Mouse (Mus musculus) testis, adult 2 months (tissue): Measurements from ENCODE around the gene Slc7a14. TPM values are rescaled to one million over a fixed set of nuclear protein-coding genes. Genes with fewer than 3 reads are reported as not detected.
"Not testable (repeated sequence)": the region's sequence is repeated elsewhere in the genome, so short reads cannot be mapped to it uniquely, and the experiment has no call there.

Experiments
- H3K27ac ChIP-seq: fragments of 200-500 bp; 2 replicates; pipeline ENCODE4 v1.5.1; 2012; ENCODE audit warnings: low read depth, low read length; ENCODE audit not compliant: control insufficient read depth, insufficient read depth
- H3K27me3 ChIP-seq: fragments of 200-500 bp; 2 replicates; pipeline ENCODE4 v1.6.1; 2012; ENCODE audit warnings: mild to moderate bottlenecking, low read length, moderate library complexity; ENCODE audit not compliant: control insufficient read depth, insufficient read depth
- H3K36me3 ChIP-seq: fragments of 200-500 bp; 2 replicates; pipeline ENCODE4 v1.6.1; 2012; ENCODE audit warnings: mild to moderate bottlenecking, low read length; ENCODE audit not compliant: control insufficient read depth, insufficient read depth
- H3K4me1 ChIP-seq: fragments of 200-500 bp; 2 replicates; pipeline ENCODE4 v1.6.1; 2012; ENCODE audit warnings: low read length; ENCODE audit not compliant: control insufficient read depth, insufficient read depth
- H3K4me3 ChIP-seq: fragments of 200-500 bp; 2 replicates; pipeline ENCODE4 v1.5.1; 2012; ENCODE audit warnings: low read depth, mild to moderate bottlenecking, low read length, moderate library complexity, mixed read lengths; ENCODE audit not compliant: control insufficient read depth
- CTCF ChIP-seq: fragments of 200-500 bp; IDR thresholded peaks from 2 replicates; pipeline ENCODE4 v1.5.1; 2012; ENCODE audit warnings: low read depth, mild to moderate bottlenecking, inconsistent platforms, low read length, moderate library complexity; ENCODE audit not compliant: control insufficient read depth, insufficient read depth, insufficient replicate concordance
- POLR2A ChIP-seq: fragments of 200-500 bp; IDR thresholded peaks from 2 replicates; pipeline ENCODE4 v1.6.1; 2012; ENCODE audit warnings: low read depth, mild to moderate bottlenecking, inconsistent platforms, low read length, moderate library complexity; ENCODE audit not compliant: control insufficient read depth
- polyA plus RNA-seq: library from polyadenylated mRNA; depleted of rRNA; stranded (reverse); fragments of >200 nt; gene quantifications from 2 replicates; pipeline ENCODE4 v1.2.3, GENCODE M21; 2012

The Slc7a14 gene
- polyA plus RNA-seq, 1 experiment = 4.2 TPM

DNA sequence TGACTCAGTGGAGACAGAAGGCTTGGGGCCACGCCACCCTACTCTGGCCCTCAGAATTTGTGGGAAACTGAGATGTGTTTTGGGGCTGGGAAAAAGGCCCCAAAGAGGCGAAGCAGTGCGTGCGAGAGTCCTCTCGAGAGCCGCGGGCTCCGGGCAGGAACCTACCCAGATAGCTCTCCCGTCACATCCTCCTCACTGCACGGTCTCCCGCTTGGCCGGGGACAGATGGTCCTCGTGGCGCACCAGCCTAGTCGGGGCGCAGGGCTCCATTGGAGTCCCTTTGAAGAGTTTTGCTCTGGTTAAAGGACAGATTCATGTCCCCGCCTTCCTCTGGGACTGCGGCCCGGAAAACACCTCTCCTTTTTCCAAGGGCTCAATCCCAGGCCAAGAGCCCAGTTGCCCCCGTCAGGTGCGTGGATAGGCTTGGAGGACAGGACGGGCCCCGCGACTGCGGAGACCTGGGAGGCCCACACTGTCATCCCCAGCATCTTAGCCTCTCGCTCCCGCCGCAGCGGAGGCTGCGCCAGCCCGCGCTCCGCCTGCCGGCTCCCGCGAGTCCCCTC is 726 bp downstream of the Slc7a14 start:
- 0 out of 2 replicates have a peak overlapping the region, but pooled peaks have one; percentile 3 for H3K4me3 ChIP-seq
- no peaks in the 10 kb centered on the region for H3K36me3 ChIP-seq
- no peak overlapping the region for H3K27ac ChIP-seq
- H3K4me1 ChIP-seq = peaks cover 5% of the 10 kb centered on the region
- TF ChIP-seq POLR2A (no peak), CTCF (no peak)
- H3K27me3 ChIP-seq = no peaks in the 10 kb centered on the region

DNA sequence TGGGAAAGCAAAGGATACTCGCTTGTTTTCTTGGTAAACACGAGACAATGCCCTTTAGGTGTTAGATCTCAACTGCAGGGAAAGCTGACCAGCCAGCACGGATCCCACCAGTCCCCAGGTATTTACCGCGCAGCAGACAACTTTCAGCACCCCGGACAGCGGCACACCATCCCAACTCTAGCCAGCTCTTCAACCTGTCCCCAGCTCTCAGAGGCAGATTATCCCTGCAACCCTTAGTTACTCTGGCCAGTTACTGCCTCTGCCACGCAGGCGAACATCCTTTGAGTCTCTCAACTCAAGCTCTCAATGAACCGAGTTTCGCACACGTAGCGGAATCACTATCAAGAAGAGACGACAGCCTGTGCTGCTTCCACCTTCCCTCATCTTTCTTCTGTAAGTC is 1.3 kb downstream of the Slc7a14 start:
- Histone ChIP-seq H3K4me3 (no peak overlapping the region), H3K27me3 (no peaks in the 10 kb centered on the region), H3K36me3 (no peaks in the 10 kb centered on the region), H3K27ac (no peak overlapping the region), H3K4me1 (peaks cover 5% of the 10 kb centered on the region)
- TF ChIP-seq POLR2A (no peak), CTCF (no peak)

DNA sequence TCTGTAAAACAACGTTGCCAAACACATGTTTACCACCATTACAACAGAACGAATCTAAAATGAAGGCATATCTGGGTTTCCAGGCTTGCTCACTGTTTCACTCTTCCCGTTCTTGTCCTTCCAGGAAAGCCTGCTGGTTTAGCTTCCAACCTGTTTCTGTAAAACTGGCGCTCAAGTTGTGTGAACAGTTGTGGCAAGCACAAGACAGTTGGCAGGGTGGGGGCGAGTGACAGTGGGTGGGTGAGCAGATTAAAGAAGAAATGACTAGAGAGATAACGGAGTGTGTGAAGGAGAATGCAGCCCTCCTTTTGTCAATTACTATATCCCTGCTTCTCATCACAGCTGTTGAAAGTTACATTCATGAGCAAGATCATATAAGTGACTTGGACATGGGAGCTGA is 2.2 kb downstream of the Slc7a14 start:
- Histone ChIP-seq H3K4me1 (peaks cover 5% of the 10 kb centered on the region), H3K4me3 (no peak overlapping the region)
- TF ChIP-seq CTCF (no peak), POLR2A (no peak)

DNA sequence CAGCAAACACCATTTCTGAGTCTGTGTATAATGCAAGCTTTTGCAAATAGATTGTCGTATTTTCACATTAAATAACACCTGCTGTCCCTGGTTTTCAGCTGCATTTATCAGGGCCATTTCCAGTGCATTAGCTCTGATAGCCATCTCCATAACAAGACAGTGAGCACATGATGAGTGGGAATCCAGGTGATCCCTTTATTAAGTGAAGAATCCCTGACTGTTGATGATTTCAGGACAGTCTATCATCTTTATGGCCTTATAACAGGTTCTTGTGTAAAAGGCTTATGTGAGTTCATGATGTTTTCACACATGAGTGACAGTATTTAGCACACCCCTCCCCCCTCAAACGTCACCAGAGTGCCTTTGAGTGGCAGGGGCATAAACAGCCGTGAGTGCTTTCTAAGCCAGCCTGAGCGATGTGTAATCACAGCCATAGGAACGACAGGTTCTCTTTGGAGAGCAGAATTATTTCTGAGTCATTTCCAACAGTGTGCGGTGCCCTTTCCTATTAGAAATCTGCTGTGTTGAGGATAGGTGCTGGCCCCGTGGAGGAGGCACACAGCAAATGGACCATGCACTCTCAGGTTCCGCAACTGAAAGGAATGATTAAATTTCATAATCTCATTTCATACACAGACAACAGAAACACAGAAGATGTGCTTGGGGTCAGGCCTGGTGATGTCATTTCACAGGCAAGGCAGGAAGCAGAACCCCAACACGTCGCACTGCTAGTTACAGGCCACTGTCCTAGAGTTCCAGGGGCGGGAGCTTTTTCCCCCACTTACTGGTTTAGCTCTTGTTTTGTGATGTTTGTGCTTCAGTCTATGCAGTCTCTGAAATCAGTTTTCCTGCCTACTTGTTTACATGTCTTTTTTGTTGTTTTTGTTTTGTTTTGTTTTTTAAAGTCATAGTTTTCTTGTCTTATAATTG is 18.2 kb downstream of the Slc7a14 start:
- no peak overlapping the region for H3K4me3 ChIP-seq
- H3K27ac ChIP-seq = no peak overlapping the region
- H3K36me3 ChIP-seq = no peaks in the 10 kb centered on the region
- H3K27me3 ChIP-seq = no peaks in the 10 kb centered on the region
- TF ChIP-seq POLR2A (no peak), CTCF (no peak)
- H3K4me1 ChIP-seq = no peaks in the 10 kb centered on the region

More for the DNA sequence above, 2.2 kb downstream of the Slc7a14 start:
- no peaks in the 10 kb centered on the region for H3K27me3 ChIP-seq
- H3K36me3 ChIP-seq = no peaks in the 10 kb centered on the region
- no peak overlapping the region for H3K27ac ChIP-seq

DNA sequence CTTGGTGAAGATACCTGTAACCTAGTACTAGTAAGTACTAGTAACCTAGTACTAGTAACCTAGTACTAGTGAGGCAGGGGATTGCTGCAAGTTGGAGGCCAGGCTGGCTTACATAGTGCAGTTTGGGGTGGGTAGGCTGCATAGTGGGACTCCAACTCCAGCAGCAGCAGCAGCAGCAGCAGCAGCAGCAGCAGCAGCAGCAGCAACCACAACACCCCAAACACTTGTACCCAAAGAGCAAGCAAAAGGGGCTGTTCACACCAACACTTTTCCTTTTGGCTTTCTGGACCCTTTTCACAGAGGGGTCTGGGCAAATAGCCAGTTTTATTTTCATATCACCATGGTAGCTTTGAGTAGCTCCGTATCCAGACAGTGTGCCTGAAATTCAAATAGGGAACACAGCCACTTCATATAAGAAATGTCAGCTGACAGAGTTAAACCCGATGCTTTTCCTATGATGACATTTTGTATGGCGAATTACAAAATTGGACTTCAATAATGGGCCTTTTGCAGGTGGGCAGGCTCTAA is 22.7 kb downstream of the Slc7a14 start:
- no peaks in the 10 kb centered on the region for H3K36me3 ChIP-seq
- no peak overlapping the region for H3K27ac ChIP-seq
- no peaks in the 10 kb centered on the region for H3K4me1 ChIP-seq
- TF ChIP-seq CTCF (no peak), POLR2A (no peak)
- no peaks in the 10 kb centered on the region for H3K27me3 ChIP-seq
- no peak overlapping the region for H3K4me3 ChIP-seq

DNA sequence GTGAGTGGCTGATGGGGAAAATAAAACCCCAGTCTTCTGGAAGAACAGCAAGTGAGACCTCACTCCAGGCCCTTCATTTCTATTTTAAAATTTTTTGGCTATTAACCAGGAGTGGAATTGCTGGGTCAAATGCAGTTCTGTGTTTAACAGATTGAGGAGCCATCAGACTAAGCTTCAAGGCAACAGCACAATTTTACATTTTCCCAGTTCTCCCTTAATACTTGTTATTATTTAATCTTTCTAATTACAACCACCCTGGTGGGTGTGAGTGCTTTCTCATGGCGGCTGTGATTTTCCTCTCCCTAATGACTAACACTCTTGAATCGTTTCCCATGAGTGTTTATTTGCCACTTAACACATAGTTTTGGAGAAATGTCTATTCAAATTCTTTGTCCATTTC is 29.1 kb downstream of the Slc7a14 start:
- H3K4me3 ChIP-seq = no peak overlapping the region
- TF ChIP-seq POLR2A (no peak), CTCF (no peak)
- no peaks in the 10 kb centered on the region for H3K4me1 ChIP-seq
- no peaks in the 10 kb centered on the region for H3K27me3 ChIP-seq
- H3K27ac ChIP-seq = no peak overlapping the region
- H3K36me3 ChIP-seq = no peaks in the 10 kb centered on the region

DNA sequence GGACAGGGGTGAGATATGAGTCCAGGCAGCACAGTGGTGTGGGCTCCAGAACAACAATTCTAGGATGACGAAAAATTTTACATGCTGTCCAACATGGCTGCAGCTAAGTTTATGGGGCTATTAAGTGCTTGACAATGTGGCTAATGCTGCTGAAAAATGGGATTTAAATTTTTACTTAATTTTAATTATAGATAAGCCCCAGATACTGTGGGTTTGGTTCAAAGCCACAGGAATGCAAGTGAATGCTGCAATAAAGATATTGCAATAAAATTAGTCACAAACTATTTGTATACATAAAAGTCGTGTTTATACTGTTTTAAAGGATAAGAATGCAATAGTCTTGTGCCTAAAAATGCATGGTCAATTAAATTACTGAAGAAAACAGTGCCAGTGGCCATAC is 35.3 kb downstream of the Slc7a14 start:
- no peaks in the 10 kb centered on the region for H3K36me3 ChIP-seq
- no peaks in the 10 kb centered on the region for H3K4me1 ChIP-seq
- no peak overlapping the region for H3K4me3 ChIP-seq
- TF ChIP-seq CTCF = no peak
- no peaks in the 10 kb centered on the region for H3K27me3 ChIP-seq
- no peak overlapping the region for H3K27ac ChIP-seq

DNA sequence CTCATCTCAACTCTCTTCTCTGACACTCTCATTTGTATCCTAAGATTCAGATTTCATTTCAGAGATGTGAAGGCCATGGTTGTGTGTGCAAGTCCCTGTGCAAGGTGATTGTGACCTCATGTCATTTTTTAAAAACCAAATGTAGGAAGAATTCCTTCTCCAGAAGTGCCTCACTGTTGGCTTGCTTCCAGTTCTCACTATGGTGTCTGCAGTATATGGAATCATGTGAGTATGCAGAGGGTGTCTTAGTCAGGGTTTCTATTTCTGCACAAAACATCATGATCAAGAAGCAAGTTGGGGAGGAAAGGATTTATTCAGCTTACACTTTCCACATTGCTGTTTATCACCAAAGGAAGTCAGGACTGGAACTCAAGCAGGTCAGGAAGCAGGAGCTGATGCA is 36.9 kb downstream of the Slc7a14 start:
- H3K36me3 ChIP-seq, H3K4me1 ChIP-seq, H3K27me3 ChIP-seq, H3K27ac ChIP-seq, H3K4me3 ChIP-seq: not testable (repeated sequence)
